Mouse (Mus musculus): Measurements from ENCODE around the gene Dhx58. TPM values are rescaled to one million over a fixed set of nuclear protein-coding genes. Genes with fewer than 3 reads are reported as not detected.
A peak's percentile ranks its signal among the peaks of the same experiment; 100 is the strongest.
"Not testable (repeated sequence)": the region's sequence is repeated elsewhere in the genome, so short reads cannot be mapped to it uniquely, and the experiment has no call there.

The Dhx58 gene
- total and polyA plus RNA-seq, 2 experiments from 2014 or later = 1.8 to 3.8 TPM

DNA sequence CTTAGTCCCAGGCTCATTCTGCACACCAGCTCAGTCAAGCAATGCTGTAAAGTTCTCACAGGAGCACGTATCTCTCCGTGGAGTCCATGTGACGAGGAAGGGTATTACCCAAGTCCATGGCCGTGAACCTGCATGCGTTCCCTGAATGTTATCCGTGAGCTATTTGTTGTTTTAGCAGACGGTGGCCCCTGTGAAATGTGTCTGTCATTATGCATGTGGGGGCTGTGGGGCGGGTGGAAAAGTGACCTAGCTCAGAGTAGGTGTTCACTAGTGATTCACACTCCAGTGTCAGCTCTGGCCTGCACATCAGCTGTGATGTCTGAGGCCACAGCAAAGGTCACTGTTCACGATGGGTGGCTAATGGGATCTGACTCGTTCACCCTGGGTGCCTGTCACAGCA lies 44.3 kb downstream of the Dhx58 start:
- H3K4me1 ChIP-seq (ENCODE audit: insufficient read depth, low read length) = no peaks in the 10 kb centered on the region
- no peak overlapping the region for H3K9ac ChIP-seq (replicated peaks; ENCODE audit: low read length, poor library complexity, severe bottlenecking)
- WGBS = 70% methylated on average over 10 of the region's 10 CpGs
- H3K36me3 ChIP-seq (ENCODE audit: insufficient read depth, low read length) = no peaks in the 10 kb centered on the region
- no peak overlapping the region for H3K4me2 ChIP-seq (ENCODE audit: low read depth, low read length, poor library complexity, severe bottlenecking)
- H3K27me3 ChIP-seq (ENCODE audit: insufficient read depth, low read length) = no peaks in the 10 kb centered on the region
- H3K27ac ChIP-seq (ENCODE audit: low read depth, low read length) = no peak overlapping the region
- TF ChIP-seq CTCF (IDR thresholded peaks at IDR 0.05) = no peak
- DNase-seq (ENCODE audit: low spot score) (no peak), ATAC-seq (ENCODE audit: low FRiP score) (no peak)
- H3K9me3 ChIP-seq (ENCODE audit: low read length) = no peaks in the 10 kb centered on the region
- no peak overlapping the region for H3K4me3 ChIP-seq (ENCODE audit: low read depth, low read length)

DNA sequence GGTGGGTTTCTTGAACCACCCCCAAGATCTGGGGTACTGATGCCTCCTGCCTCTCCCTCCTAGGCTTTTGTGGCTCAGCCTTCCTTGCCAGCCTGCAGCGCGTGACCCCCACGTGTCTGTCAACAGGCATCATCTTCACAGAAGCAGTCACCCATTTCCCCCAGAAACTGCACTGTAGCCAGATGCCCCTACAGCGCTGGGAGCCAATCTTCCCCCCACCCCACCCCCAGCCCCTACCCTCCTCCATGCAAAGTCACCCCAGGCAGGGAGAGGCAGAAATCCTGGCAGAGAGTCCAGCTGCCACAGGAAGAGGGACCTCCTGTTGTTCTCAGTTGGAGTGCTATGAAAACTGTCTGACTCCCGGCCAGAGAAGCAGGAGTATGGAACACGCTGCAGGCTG lies 47.6 kb downstream of the Dhx58 start:
- WGBS = 11% methylated on average over 6 of the region's 6 CpGs
- H3K27ac ChIP-seq (ENCODE audit: low read depth, low read length) = no peak overlapping the region
- H3K9me3 ChIP-seq (ENCODE audit: low read length) = no peaks in the 10 kb centered on the region
- TF ChIP-seq CTCF (IDR thresholded peaks at IDR 0.05) = no peak
- DNase-seq (ENCODE audit: low spot score) (peak; percentile 67), ATAC-seq (ENCODE audit: low FRiP score) (no peak)
- H3K4me2 ChIP-seq (ENCODE audit: low read depth, low read length, poor library complexity, severe bottlenecking) = no peak overlapping the region
- no peak overlapping the region for H3K9ac ChIP-seq (replicated peaks; ENCODE audit: low read length, poor library complexity, severe bottlenecking)
- no peaks in the 10 kb centered on the region for H3K36me3 ChIP-seq (ENCODE audit: insufficient read depth, low read length)
- no peak overlapping the region for H3K4me3 ChIP-seq (ENCODE audit: low read depth, low read length)
- H3K27me3 ChIP-seq (ENCODE audit: insufficient read depth, low read length) = no peaks in the 10 kb centered on the region
- H3K4me1 ChIP-seq (ENCODE audit: insufficient read depth, low read length) = no peaks in the 10 kb centered on the region

DNA sequence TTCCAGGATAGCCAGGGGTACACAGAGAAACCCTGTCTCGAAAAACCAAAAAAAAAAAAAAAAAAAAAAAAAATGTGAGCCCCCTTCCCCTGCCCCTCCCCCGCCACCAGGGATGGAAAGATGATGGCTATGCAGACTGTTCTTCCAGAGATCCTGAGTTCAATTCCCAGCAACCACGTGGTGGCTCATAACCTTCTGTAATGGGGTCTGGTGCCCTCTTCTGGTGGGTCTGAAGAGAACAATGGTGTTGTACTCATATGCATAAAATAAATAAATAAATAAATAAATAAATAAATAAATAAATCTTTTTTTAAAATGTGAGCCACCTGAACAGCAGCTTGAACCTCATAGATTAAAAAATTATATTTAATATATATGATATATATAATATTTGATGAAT lies 48.5 kb downstream of the Dhx58 start:
- not testable (repeated sequence) for H3K4me1 ChIP-seq (ENCODE audit: insufficient read depth, low read length); H3K27ac ChIP-seq (ENCODE audit: low read depth, low read length); ATAC-seq (ENCODE audit: low FRiP score); H3K36me3 ChIP-seq (ENCODE audit: insufficient read depth, low read length); H3K4me3 ChIP-seq (ENCODE audit: low read depth, low read length); H3K4me2 ChIP-seq (ENCODE audit: low read depth, low read length, poor library complexity, severe bottlenecking); H3K9me3 ChIP-seq (ENCODE audit: low read length); DNase-seq (ENCODE audit: low spot score); H3K9ac ChIP-seq (replicated peaks; ENCODE audit: low read length, poor library complexity, severe bottlenecking); H3K27me3 ChIP-seq (ENCODE audit: insufficient read depth, low read length)
- WGBS = 52% methylated on average over 2 of the region's 3 CpGs
- TF ChIP-seq CTCF (IDR thresholded peaks at IDR 0.05) = peak; percentile 42

DNA sequence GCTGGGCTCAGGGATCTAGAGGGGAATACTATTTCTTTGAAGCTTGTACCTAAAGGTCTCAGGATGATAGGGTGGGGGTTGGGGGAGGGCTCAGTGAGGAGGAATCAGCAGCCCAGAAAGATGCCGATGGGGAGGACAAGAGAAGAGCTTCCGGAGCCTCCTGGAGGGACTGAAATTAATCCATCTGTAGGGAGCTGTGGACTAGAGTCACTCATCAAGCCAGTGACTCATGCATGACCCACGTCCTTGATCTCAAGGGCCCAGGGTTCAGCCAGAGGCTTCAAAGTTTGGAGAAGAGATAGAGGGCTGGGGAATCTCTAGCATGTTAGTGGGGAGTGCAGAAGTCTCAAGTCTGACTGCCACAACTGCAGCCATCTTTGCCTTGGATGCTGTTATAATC lies 52.3 kb downstream of the Dhx58 start:
- Histone ChIP-seq H3K4me1 (ENCODE audit: insufficient read depth, low read length) (no peaks in the 10 kb centered on the region), H3K36me3 (ENCODE audit: insufficient read depth, low read length) (no peaks in the 10 kb centered on the region), H3K4me2 (ENCODE audit: low read depth, low read length, poor library complexity, severe bottlenecking) (no peak overlapping the region), H3K27me3 (ENCODE audit: insufficient read depth, low read length) (peaks cover 5% of the 10 kb centered on the region), H3K9ac (replicated peaks; ENCODE audit: low read length, poor library complexity, severe bottlenecking) (no peak overlapping the region), H3K27ac (ENCODE audit: low read depth, low read length) (no peak overlapping the region), H3K4me3 (ENCODE audit: low read depth, low read length) (no peak overlapping the region), H3K9me3 (ENCODE audit: low read length) (no peaks in the 10 kb centered on the region)
- 7% methylated on average over 3 of the region's 3 CpGs for WGBS
- ATAC-seq (ENCODE audit: low FRiP score) (no peak), DNase-seq (ENCODE audit: low spot score) (no peak)
- TF ChIP-seq CTCF (IDR thresholded peaks at IDR 0.05) = no peak

DNA sequence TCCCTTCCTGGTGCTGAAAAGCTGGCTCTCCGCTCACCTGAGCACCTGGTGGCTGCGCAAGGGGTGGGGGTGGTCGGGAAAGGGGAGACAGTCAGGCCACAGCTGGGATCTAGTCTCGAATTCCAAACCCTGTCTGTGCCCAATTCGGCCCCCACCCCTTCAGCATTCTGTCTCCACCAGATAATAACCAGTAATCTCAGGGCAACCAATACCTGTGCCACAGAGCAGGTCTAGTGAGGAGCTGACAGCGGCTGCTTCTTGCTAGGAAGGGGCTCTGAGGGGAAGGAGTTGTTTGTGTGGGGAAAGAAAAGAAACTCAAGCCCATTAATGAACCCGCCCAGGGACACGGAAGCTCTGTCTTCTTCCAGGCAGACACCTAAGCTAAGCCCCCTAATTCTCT lies 52.9 kb downstream of the Dhx58 start:
- no peak overlapping the region for H3K4me3 ChIP-seq (ENCODE audit: low read depth, low read length)
- no peaks in the 10 kb centered on the region for H3K4me1 ChIP-seq (ENCODE audit: insufficient read depth, low read length)
- no peaks in the 10 kb centered on the region for H3K36me3 ChIP-seq (ENCODE audit: insufficient read depth, low read length)
- no peak for DNase-seq (ENCODE audit: low spot score)
- no peak overlapping the region for H3K9ac ChIP-seq (replicated peaks; ENCODE audit: low read length, poor library complexity, severe bottlenecking)
- H3K27ac ChIP-seq (ENCODE audit: low read depth, low read length) = no peak overlapping the region
- peaks cover 5% of the 10 kb centered on the region for H3K27me3 ChIP-seq (ENCODE audit: insufficient read depth, low read length)
- WGBS = 14% methylated on average over 8 of the region's 8 CpGs
- H3K9me3 ChIP-seq (ENCODE audit: low read length) = no peaks in the 10 kb centered on the region
- no peak for ATAC-seq (ENCODE audit: low FRiP score)
- no peak overlapping the region for H3K4me2 ChIP-seq (ENCODE audit: low read depth, low read length, poor library complexity, severe bottlenecking)
- no peak for TF ChIP-seq CTCF (IDR thresholded peaks at IDR 0.05)

DNA sequence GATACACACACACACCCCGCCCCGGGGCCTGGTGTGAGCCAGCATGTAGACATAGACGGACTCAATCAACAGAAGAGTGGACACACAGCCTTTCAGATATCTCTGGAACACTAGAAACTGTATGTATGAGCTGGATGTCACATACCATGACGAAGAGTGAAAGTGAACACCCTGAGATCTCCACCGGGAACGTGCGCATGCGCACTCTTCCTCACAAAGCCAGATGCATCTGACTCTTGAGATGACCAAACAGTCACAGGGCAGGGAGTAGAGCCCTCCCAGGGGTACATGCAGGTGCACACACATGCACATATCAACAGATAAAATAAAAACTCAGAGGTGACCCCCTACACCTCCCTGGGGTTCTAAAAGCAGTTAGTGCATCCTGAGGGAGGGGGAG lies 55.7 kb downstream of the Dhx58 start:
- TF ChIP-seq CTCF (IDR thresholded peaks at IDR 0.05) = no peak
- Histone ChIP-seq H3K27ac (ENCODE audit: low read depth, low read length) (no peak overlapping the region), H3K36me3 (ENCODE audit: insufficient read depth, low read length) (no peaks in the 10 kb centered on the region), H3K9ac (replicated peaks; ENCODE audit: low read length, poor library complexity, severe bottlenecking) (no peak overlapping the region), H3K27me3 (ENCODE audit: insufficient read depth, low read length) (peaks cover 5% of the 10 kb centered on the region), H3K4me1 (ENCODE audit: insufficient read depth, low read length) (no peaks in the 10 kb centered on the region), H3K4me3 (ENCODE audit: low read depth, low read length) (no peak overlapping the region), H3K4me2 (ENCODE audit: low read depth, low read length, poor library complexity, severe bottlenecking) (no peak overlapping the region), H3K9me3 (ENCODE audit: low read length) (no peaks in the 10 kb centered on the region)
- WGBS = 87% methylated on average over 8 of the region's 8 CpGs
- DNase-seq (ENCODE audit: low spot score) (no peak), ATAC-seq (ENCODE audit: low FRiP score) (no peak)
